Mouse (Mus musculus) midbrain, embryonic 11.5 days (tissue): Measurements from ENCODE around the gene Lpar3. TPM values are rescaled to one million over a fixed set of nuclear protein-coding genes. Genes with fewer than 3 reads are reported as not detected.

ENCODE experiments used
- ATAC-seq: fragments of 200-750 bp; cut with Nextera tagmentation; 2 replicates; pipeline ENCODE4 v1.8.0; 2017; ENCODE audit warnings: moderate TSS enrichment, moderate library complexity; ENCODE audit not compliant: low FRiP score
- DNase-seq: peaks from one replicate; pipeline ENCODE4 v3.0.0; 2015; ENCODE audit warnings: low spot score; ENCODE audit errors: missing footprints
- H3K27ac ChIP-seq: fragments of 300-500 bp; sonication (generic); 2 replicates; pipeline ENCODE4 v1.5.1; 2014; ENCODE audit warnings: low read depth, low read length
- H3K27me3 ChIP-seq: fragments of 300-500 bp; sonication (generic); 2 replicates; pipeline ENCODE4 v1.6.1; 2014; ENCODE audit warnings: mild to moderate bottlenecking, low read length, moderate library complexity, mixed read lengths; ENCODE audit not compliant: control insufficient read depth, insufficient read depth
- H3K36me3 ChIP-seq: fragments of 300-500 bp; sonication (generic); 2 replicates; pipeline ENCODE4 v1.6.1; 2014; ENCODE audit warnings: mild to moderate bottlenecking, low read length, moderate library complexity, mixed read lengths; ENCODE audit not compliant: control insufficient read depth, insufficient read depth
- H3K4me1 ChIP-seq: fragments of 300-500 bp; sonication (generic); 2 replicates; pipeline ENCODE4 v1.6.1; 2014; ENCODE audit warnings: low read length; ENCODE audit not compliant: control insufficient read depth, insufficient read depth
- H3K4me2 ChIP-seq: fragments of 300-500 bp; sonication (generic); 2 replicates; pipeline ENCODE4 v1.6.1; 2014; ENCODE audit warnings: mild to moderate bottlenecking, moderate library complexity
- H3K4me3 ChIP-seq: fragments of 300-500 bp; sonication (generic); 2 replicates; pipeline ENCODE4 v1.5.1; 2014; ENCODE audit warnings: low read depth, low read length
- H3K9ac ChIP-seq: fragments of 300-500 bp; sonication (generic); 2 replicates; pipeline ENCODE4 v1.6.1; 2014; ENCODE audit warnings: low read length
- H3K9me3 ChIP-seq: fragments of 300-500 bp; sonication (generic); 2 replicates; pipeline ENCODE4 v1.6.1; 2016; ENCODE audit warnings: low read length; ENCODE audit not compliant: control insufficient read depth
- WGBS: fragments of 180-500 bp; shearing (Covaris S2); extraction: QIAGEN DNeasy Blood & Tissue Kit; methylation state at CpG from one replicate; pipeline ENCODE4 v1.1.7; 2014; 5-methylcytosine and 5-hydroxymethylcytosine counted together
- polyA plus RNA-seq: library from polyadenylated mRNA; unstranded; fragments of >200 nt; fragmentation: Nextera tagmentation; extraction: Ambion mirVana; gene quantifications from 2 replicates; pipeline ENCODE4 v1.2.1, GENCODE M21; 2014

Gene Lpar3
- polyA plus RNA-seq, 1 experiment from 2014 or later: 0.41 TPM

- Histone ChIP-seq H3K9ac (no peak overlapping the region), H3K4me3 (no peak overlapping the region), H3K36me3 (no peaks in the 10 kb centered on the region), H3K4me1 (no peaks in the 10 kb centered on the region), H3K4me2 (no peak overlapping the region), H3K27ac (no peak overlapping the region), H3K27me3 (no peaks in the 10 kb centered on the region), H3K9me3 (no peaks in the 10 kb centered on the region)
- DNase-seq (peak; percentile 74), ATAC-seq (no peak)
- WGBS: 91% methylated on average over 21 of the region's 21 CpGs
Measured at GRCm38 (mm10) chr3:146304556-146305405, 84.0 kb downstream of the Lpar3 start.

- WGBS: 62% methylated on average over 3 of the region's 3 CpGs
- Histone ChIP-seq H3K4me3 (no peak overlapping the region), H3K9me3 (no peaks in the 10 kb centered on the region), H3K4me2 (no peak overlapping the region), H3K36me3 (no peaks in the 10 kb centered on the region), H3K4me1 (peaks cover 3% of the 10 kb centered on the region), H3K9ac (no peak overlapping the region), H3K27ac (no peak overlapping the region), H3K27me3 (no peaks in the 10 kb centered on the region)
- ATAC-seq: no peak
- peak; percentile 45 for DNase-seq
Measured at GRCm38 (mm10) chr3:146307341-146307740, 86.6 kb downstream of the Lpar3 start.

GRCm38 (mm10) chr3:146307886-146308285 is 87.1 kb downstream of the Lpar3 start:
- Histone ChIP-seq H3K27me3 (no peaks in the 10 kb centered on the region), H3K4me1 (peaks cover 3% of the 10 kb centered on the region), H3K4me2 (no peak overlapping the region), H3K36me3 (no peaks in the 10 kb centered on the region), H3K4me3 (no peak overlapping the region), H3K9me3 (no peaks in the 10 kb centered on the region), H3K27ac (no peak overlapping the region), H3K9ac (no peak overlapping the region)
- WGBS: 78% methylated on average over 2 of the region's 2 CpGs
- DNase-seq (peak; percentile 74), ATAC-seq (no peak)

- no peaks in the 10 kb centered on the region for H3K27me3 ChIP-seq
- no peak for ATAC-seq
Measured at GRCm38 (mm10) chr3:146309586-146309985, 88.8 kb downstream of the Lpar3 start.

GRCm38 (mm10) chr3:146311121-146311538 is 90.4 kb downstream of the Lpar3 start:
- H3K36me3 ChIP-seq: no peaks in the 10 kb centered on the region
- ATAC-seq: peak; percentile 61; the same call in 1 of the 2 replicates
- no peak overlapping the region for H3K27ac ChIP-seq

More at GRCm38 (mm10) chr3:146309586-146309985, 88.8 kb downstream of the Lpar3 start:
- H3K36me3 ChIP-seq: no peaks in the 10 kb centered on the region
- H3K27ac ChIP-seq: no peak overlapping the region
- H3K9ac ChIP-seq: no peak overlapping the region
- H3K9me3 ChIP-seq: no peaks in the 10 kb centered on the region
- H3K4me3 ChIP-seq: no peak overlapping the region
- no peak overlapping the region for H3K4me2 ChIP-seq
- peaks cover 3% of the 10 kb centered on the region for H3K4me1 ChIP-seq
- 80% methylated on average over 8 of the region's 8 CpGs for WGBS
- DNase-seq: peak; percentile 62

GRCm38 (mm10) chr3:146315414-146315813 is 94.7 kb downstream of the Lpar3 start:
- ATAC-seq (no peak), DNase-seq (no peak)
- Histone ChIP-seq H3K27me3 (no peaks in the 10 kb centered on the region; the same call in 1 of the 2 replicates), H3K4me1 (peaks cover 16% of the 10 kb centered on the region), H3K9ac (no peak overlapping the region), H3K27ac (no peak overlapping the region), H3K36me3 (no peaks in the 10 kb centered on the region), H3K9me3 (no peaks in the 10 kb centered on the region), H3K4me3 (no peak overlapping the region), H3K4me2 (no peak overlapping the region)
- 87% methylated on average over 8 of the region's 8 CpGs for WGBS

More at GRCm38 (mm10) chr3:146311121-146311538, 90.4 kb downstream of the Lpar3 start:
- H3K9me3 ChIP-seq: no peaks in the 10 kb centered on the region
- H3K4me1 ChIP-seq: peaks cover 3% of the 10 kb centered on the region
- no peak overlapping the region for H3K4me3 ChIP-seq
- WGBS: 16% methylated on average over 9 of the region's 9 CpGs
- no peak overlapping the region for H3K4me2 ChIP-seq
- peak; percentile 85 for DNase-seq
- no peak overlapping the region for H3K9ac ChIP-seq
- no peaks in the 10 kb centered on the region for H3K27me3 ChIP-seq

- no peak overlapping the region for H3K4me2 ChIP-seq
- H3K36me3 ChIP-seq: no peaks in the 10 kb centered on the region
- no peak overlapping the region for H3K27ac ChIP-seq
- DNase-seq: no peak
- ATAC-seq: no peak
- 91% methylated on average over 8 of the region's 8 CpGs for WGBS
- H3K9ac ChIP-seq: no peak overlapping the region
- no peaks in the 10 kb centered on the region; the same call in 1 of the 2 replicates for H3K27me3 ChIP-seq
- H3K9me3 ChIP-seq: no peaks in the 10 kb centered on the region
- H3K4me3 ChIP-seq: no peak overlapping the region
- H3K4me1 ChIP-seq: peaks cover 15% of the 10 kb centered on the region
Measured at GRCm38 (mm10) chr3:146316293-146316692, 95.5 kb downstream of the Lpar3 start.

- H3K4me3 ChIP-seq: no peak overlapping the region
- no peaks in the 10 kb centered on the region for H3K36me3 ChIP-seq
- H3K4me2 ChIP-seq: no peak overlapping the region
- DNase-seq (no peak), ATAC-seq (no peak)
- no peak overlapping the region for H3K9ac ChIP-seq
- no peaks in the 10 kb centered on the region for H3K9me3 ChIP-seq
- H3K4me1 ChIP-seq: peaks cover 12% of the 10 kb centered on the region
- H3K27me3 ChIP-seq: no peaks in the 10 kb centered on the region; the same call in 1 of the 2 replicates
- H3K27ac ChIP-seq: no peak overlapping the region
- 93% methylated on average over 7 of the region's 7 CpGs for WGBS
Measured at GRCm38 (mm10) chr3:146317366-146317765, 96.6 kb downstream of the Lpar3 start.

GRCm38 (mm10) chr3:146317911-146318310 is 97.1 kb downstream of the Lpar3 start:
- Histone ChIP-seq H3K4me1 (peaks cover 12% of the 10 kb centered on the region), H3K9ac (no peak overlapping the region), H3K9me3 (no peaks in the 10 kb centered on the region), H3K4me3 (no peak overlapping the region), H3K4me2 (no peak overlapping the region), H3K36me3 (no peaks in the 10 kb centered on the region), H3K27ac (no peak overlapping the region), H3K27me3 (no peaks in the 10 kb centered on the region; the same call in 1 of the 2 replicates)
- DNase-seq (no peak), ATAC-seq (no peak)
- 83% methylated on average over 12 of the region's 12 CpGs for WGBS
